Mouse (Mus musculus): ENCODE results near the gene Olfr1309. TPM values are rescaled to one million over a fixed set of nuclear protein-coding genes. Genes with fewer than 3 reads are reported as not detected.
"Not testable (repeated sequence)": the region's sequence is repeated elsewhere in the genome, so short reads cannot be mapped to it uniquely, and the experiment has no call there.

Gene Olfr1309
- polyA plus RNA-seq (2015; fragmentation: Nextera tagmentation; extraction: Ambion mirVana) = not detected in 2 replicates

- H3K9ac ChIP-seq = no peak within 1 kb of the TSS
- no peaks in the 10 kb centered on the region for H3K36me3 ChIP-seq
- 62% methylated on average over 1 of the region's 1 CpGs for WGBS
- H3K9me3 ChIP-seq = no peaks in the 10 kb centered on the region
- H3K4me2 ChIP-seq (replicated peaks) = no peak within 1 kb of the TSS
- no peaks in the 10 kb centered on the region for H3K4me1 ChIP-seq (replicated peaks)
- H3K27me3 ChIP-seq (replicated peaks) = no peaks in the 10 kb centered on the region
- no peak within 1 kb of the TSS for H3K27ac ChIP-seq
- ATAC-seq = no peak
- H3K4me3 ChIP-seq (replicated peaks) = no peak within 1 kb of the TSS
Observed at GRCm38 (mm10) chr2:111990181-111990580, at the start of gene Olfr1309. Gene Olfr1309, minus strand, starts transcription at chr2:111990281.

DNA sequence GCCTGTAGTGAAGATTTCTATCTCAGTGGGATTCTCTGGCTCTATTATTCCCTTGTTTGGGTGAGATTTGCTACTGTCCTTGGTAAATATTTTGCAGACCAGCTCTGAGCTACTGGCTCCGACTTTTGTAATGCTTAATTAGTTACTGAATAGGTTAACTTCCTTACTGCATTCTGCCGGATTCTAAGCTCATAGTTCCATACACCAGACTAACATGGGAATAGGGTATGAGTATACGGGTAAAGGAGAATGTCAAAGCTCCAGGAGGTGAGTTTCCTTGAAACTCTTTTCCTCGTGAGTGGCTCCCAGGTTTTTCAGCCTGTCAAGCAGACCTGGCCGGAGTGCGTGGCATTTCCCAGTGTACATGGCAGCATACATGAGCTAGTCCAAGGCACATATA is 36.9 kb upstream of the Olfr1309 start:
- H3K9me3 ChIP-seq; H3K36me3 ChIP-seq; ATAC-seq; H3K27me3 ChIP-seq (replicated peaks); H3K4me2 ChIP-seq (replicated peaks); H3K27ac ChIP-seq; H3K4me1 ChIP-seq (replicated peaks); H3K9ac ChIP-seq; H3K4me3 ChIP-seq (replicated peaks): not testable (repeated sequence)
- WGBS = 42% methylated on average over 6 of the region's 6 CpGs

- H3K27ac ChIP-seq = no peak within 1 kb of the TSS
- no peaks in the 10 kb centered on the region for H3K9me3 ChIP-seq
- no peaks in the 10 kb centered on the region for H3K36me3 ChIP-seq
- H3K27me3 ChIP-seq (replicated peaks) = no peaks in the 10 kb centered on the region
- no peak for ATAC-seq
- no peak within 1 kb of the TSS for H3K4me2 ChIP-seq (replicated peaks)
- H3K4me1 ChIP-seq (replicated peaks) = no peaks in the 10 kb centered on the region
- no peak within 1 kb of the TSS for H3K9ac ChIP-seq
- WGBS = 84% methylated on average over 2 of the region's 2 CpGs
- no peak within 1 kb of the TSS for H3K4me3 ChIP-seq (replicated peaks)
Observed at GRCm38 (mm10) chr2:112024312-112024711, 34.2 kb upstream of the Olfr1309 start, which contains the start of gene Olfr1311. Gene Olfr1311, minus strand, starts transcription at chr2:112024412.

DNA sequence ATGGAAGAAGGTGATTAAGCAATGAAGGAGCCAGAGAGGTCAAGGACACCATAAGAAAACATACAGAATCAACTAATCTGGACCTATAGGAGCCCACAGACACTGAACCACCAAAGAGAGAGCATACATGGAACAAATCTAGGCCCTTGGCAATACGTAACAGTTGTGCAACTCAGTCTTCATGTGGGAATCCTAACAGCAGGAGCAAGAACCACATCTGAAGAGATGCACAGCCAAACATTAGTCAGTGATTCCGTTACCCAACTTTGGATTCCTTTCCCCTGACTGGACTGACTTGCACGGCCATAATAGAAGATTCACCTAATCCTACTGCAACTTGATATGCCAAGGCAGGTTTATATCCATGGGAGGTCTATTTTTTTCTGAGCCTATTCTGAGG is 24.8 kb upstream of the Olfr1309 start:
- H3K27ac ChIP-seq = no peak overlapping the region
- no peak overlapping the region for H3K9ac ChIP-seq
- H3K9me3 ChIP-seq = no peaks in the 10 kb centered on the region
- H3K4me2 ChIP-seq (replicated peaks) = no peak overlapping the region
- no peak overlapping the region for H3K4me3 ChIP-seq (replicated peaks)
- H3K36me3 ChIP-seq = no peaks in the 10 kb centered on the region
- no peaks in the 10 kb centered on the region for H3K4me1 ChIP-seq (replicated peaks)
- no peak for ATAC-seq
- no peaks in the 10 kb centered on the region for H3K27me3 ChIP-seq (replicated peaks)
- 80% methylated on average over 3 of the region's 3 CpGs for WGBS

- H3K4me3 ChIP-seq (replicated peaks) = no peak within 1 kb of the TSS
- H3K27me3 ChIP-seq (replicated peaks) = no peaks in the 10 kb centered on the region
- ATAC-seq = no peak
- no peaks in the 10 kb centered on the region for H3K36me3 ChIP-seq
- no peak within 1 kb of the TSS for H3K4me2 ChIP-seq (replicated peaks)
- no peak within 1 kb of the TSS for H3K9ac ChIP-seq
- no peaks in the 10 kb centered on the region for H3K4me1 ChIP-seq (replicated peaks)
- H3K27ac ChIP-seq = no peak within 1 kb of the TSS
- no peaks in the 10 kb centered on the region for H3K9me3 ChIP-seq
Observed at GRCm38 (mm10) chr2:112012608-112013007, 22.5 kb upstream of the Olfr1309 start, which contains the start of gene Olfr1310. Gene Olfr1310, minus strand, starts transcription at chr2:112012708.

- Histone ChIP-seq H3K9me3 (no peaks in the 10 kb centered on the region), H3K27ac (no peak within 1 kb of the TSS), H3K4me3 (replicated peaks) (no peak within 1 kb of the TSS), H3K9ac (no peak within 1 kb of the TSS), H3K4me1 (replicated peaks) (no peaks in the 10 kb centered on the region), H3K4me2 (replicated peaks) (no peak within 1 kb of the TSS), H3K27me3 (replicated peaks) (no peaks in the 10 kb centered on the region), H3K36me3 (no peaks in the 10 kb centered on the region)
- no peak for ATAC-seq
- WGBS = 58% methylated on average over 1 of the region's 1 CpGs
Observed at GRCm38 (mm10) chr2:111964844-111965243, 25.2 kb downstream of the Olfr1309 start, which contains the start of gene Olfr1308. Gene Olfr1308, minus strand, starts transcription at chr2:111964944.

DNA sequence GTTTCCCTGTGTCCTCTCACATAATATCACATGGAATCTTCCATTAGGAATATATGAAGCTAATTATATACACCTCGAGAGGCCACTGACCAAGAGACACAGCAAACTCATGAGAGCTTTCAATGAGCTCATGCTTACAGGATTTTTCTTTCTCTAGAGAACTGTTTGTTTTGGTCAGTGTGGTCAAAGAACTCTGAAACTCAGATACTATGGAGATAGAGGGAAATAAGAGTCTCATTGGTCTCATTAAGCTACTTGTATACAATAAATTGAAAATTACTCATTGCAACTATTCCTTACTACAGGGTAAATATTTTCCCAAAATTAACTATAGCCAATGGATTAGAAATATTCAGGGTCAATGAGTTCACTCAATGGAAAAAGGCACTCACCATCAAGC is 40.7 kb downstream of the Olfr1309 start, which contains the start of gene Olfr1307:
Gene Olfr1307 (minus strand): TSS at position 101 of the 400 bp plus-strand sequence.
- WGBS = 75% methylated on average over 1 of the region's 1 CpGs
- no peak within 1 kb of the TSS for H3K9ac ChIP-seq
- H3K27ac ChIP-seq = no peak within 1 kb of the TSS

More for the DNA sequence above, 40.7 kb downstream of the Olfr1309 start, which contains the start of gene Olfr1307:
- H3K4me2 ChIP-seq (replicated peaks) = no peak within 1 kb of the TSS
- no peak for ATAC-seq
- H3K27me3 ChIP-seq (replicated peaks) = no peaks in the 10 kb centered on the region
- H3K4me3 ChIP-seq (replicated peaks) = no peak within 1 kb of the TSS
- no peaks in the 10 kb centered on the region for H3K9me3 ChIP-seq
- H3K4me1 ChIP-seq (replicated peaks) = no peaks in the 10 kb centered on the region
- H3K36me3 ChIP-seq = no peaks in the 10 kb centered on the region

Other genes starting within 250 kb of the Olfr1309 start
- not detected in 2 replicates for gene Olfr1301, start 239.3 kb downstream of the Olfr1309 start, polyA plus RNA-seq (2015; fragmentation: Nextera tagmentation; extraction: Ambion mirVana)
- gene Olfr1302, start 212.9 kb downstream of the Olfr1309 start, polyA plus RNA-seq (2015; fragmentation: Nextera tagmentation; extraction: Ambion mirVana) = not detected in 2 replicates
- gene Olfr1303, start 169.9 kb downstream of the Olfr1309 start, polyA plus RNA-seq (2015; fragmentation: Nextera tagmentation; extraction: Ambion mirVana) = not detected in 2 replicates
- not detected in 2 replicates for gene Olfr1305, start 113.1 kb downstream of the Olfr1309 start, polyA plus RNA-seq (2015; fragmentation: Nextera tagmentation; extraction: Ambion mirVana)
- not detected in 2 replicates for gene Olfr1306, start 74.0 kb downstream of the Olfr1309 start, polyA plus RNA-seq (2015; fragmentation: Nextera tagmentation; extraction: Ambion mirVana)
- 0.01 TPM in 1 of 2 replicates, not detected in the other for gene Olfr1307, start 40.8 kb downstream of the Olfr1309 start, polyA plus RNA-seq (2015; fragmentation: Nextera tagmentation; extraction: Ambion mirVana)
- gene Olfr1308, start 25.3 kb downstream of the Olfr1309 start, polyA plus RNA-seq (2015; fragmentation: Nextera tagmentation; extraction: Ambion mirVana) = not detected in 2 replicates
- not detected in 2 replicates for gene Olfr1310, start 22.4 kb upstream of the Olfr1309 start, polyA plus RNA-seq (2015; fragmentation: Nextera tagmentation; extraction: Ambion mirVana)
- not detected in 2 replicates for gene Olfr1311, start 34.1 kb upstream of the Olfr1309 start, polyA plus RNA-seq (2015; fragmentation: Nextera tagmentation; extraction: Ambion mirVana)
- not detected in 2 replicates for gene Olfr1312, start 60.0 kb upstream of the Olfr1309 start, polyA plus RNA-seq (2015; fragmentation: Nextera tagmentation; extraction: Ambion mirVana)
- gene Olfr1313, start 87.6 kb upstream of the Olfr1309 start, polyA plus RNA-seq (2015; fragmentation: Nextera tagmentation; extraction: Ambion mirVana) = not detected in 2 replicates
- gene Olfr1314, start 106.5 kb upstream of the Olfr1309 start, polyA plus RNA-seq (2015; fragmentation: Nextera tagmentation; extraction: Ambion mirVana) = not detected in 2 replicates
- not detected in 2 replicates for gene Olfr1315-ps1, start 125.2 kb upstream of the Olfr1309 start, polyA plus RNA-seq (2015; fragmentation: Nextera tagmentation; extraction: Ambion mirVana)
- gene Olfr1316, start 144.7 kb upstream of the Olfr1309 start, polyA plus RNA-seq (2015; fragmentation: Nextera tagmentation; extraction: Ambion mirVana) = not detected in 2 replicates
- gene Olfr1317, start 150.0 kb upstream of the Olfr1309 start, polyA plus RNA-seq (2015; fragmentation: Nextera tagmentation; extraction: Ambion mirVana) = not detected in 2 replicates
- gene Olfr1318, start 163.9 kb upstream of the Olfr1309 start, polyA plus RNA-seq (2015; fragmentation: Nextera tagmentation; extraction: Ambion mirVana) = not detected in 2 replicates
- gene Lpcat4, start 249.2 kb upstream of the Olfr1309 start, polyA plus RNA-seq (2015; fragmentation: Nextera tagmentation; extraction: Ambion mirVana) = 22.8 and 23.8 TPM in 2 replicates

Data from intestine, embryonic 15.5 days (tissue).